Mouse (Mus musculus) midbrain, embryonic 15.5 days (tissue): Measurements from ENCODE around the gene Pax2. TPM values are rescaled to one million over a fixed set of nuclear protein-coding genes. Genes with fewer than 3 reads are reported as not detected.

Source experiments
- ATAC-seq: fragments of 200-750 bp; cut with Nextera tagmentation; replicated peaks from 2 replicates; pipeline ENCODE4 v1.8.0; 2017; ENCODE audit warnings: moderate TSS enrichment
- H3K27ac ChIP-seq: fragments of 300-500 bp; sonication (generic); 2 replicates; pipeline ENCODE4 v1.5.1; 2015; ENCODE audit warnings: mild to moderate bottlenecking, inconsistent platforms
- H3K27me3 ChIP-seq: fragments of 300-500 bp; sonication (generic); replicated peaks from 2 replicates; pipeline ENCODE4 v1.6.1; 2015; ENCODE audit warnings: inconsistent platforms
- H3K36me3 ChIP-seq: fragments of 300-500 bp; sonication (generic); replicated peaks from 2 replicates; pipeline ENCODE4 v1.6.1; 2015; ENCODE audit warnings: inconsistent platforms
- H3K4me1 ChIP-seq: fragments of 300-500 bp; sonication (generic); 2 replicates; pipeline ENCODE4 v1.6.1; 2015; ENCODE audit warnings: inconsistent platforms
- H3K4me2 ChIP-seq: fragments of 300-500 bp; sonication (generic); 2 replicates; pipeline ENCODE4 v1.6.1; 2015; ENCODE audit warnings: inconsistent platforms, mild to moderate bottlenecking, moderate library complexity
- H3K4me3 ChIP-seq: fragments of 300-500 bp; sonication (generic); 2 replicates; pipeline ENCODE4 v1.5.1; 2015; ENCODE audit warnings: mild to moderate bottlenecking, inconsistent platforms
- H3K9ac ChIP-seq: fragments of 300-500 bp; sonication (generic); 2 replicates; pipeline ENCODE4 v1.6.1; 2015; ENCODE audit warnings: mild to moderate bottlenecking, inconsistent platforms
- H3K9me3 ChIP-seq: fragments of 300-500 bp; sonication (generic); 2 replicates; pipeline ENCODE4 v1.6.1; 2016; ENCODE audit warnings: inconsistent platforms
- WGBS: fragments of 180-500 bp; shearing (Covaris S2); methylation state at CpG from one replicate; pipeline ENCODE4 v1.1.7; 2015; ENCODE audit warnings: mixed read lengths; 5-methylcytosine and 5-hydroxymethylcytosine counted together
- polyA plus RNA-seq: library from polyadenylated mRNA; unstranded; fragments of >200 nt; fragmentation: Nextera tagmentation; extraction: Ambion mirVana; gene quantifications from 2 replicates; pipeline ENCODE4 v1.2.1, GENCODE M21; 2015

Gene Pax2
- polyA plus RNA-seq, 1 experiment from 2014 or later: 0.68 TPM

GRCm38 (mm10) chr19:44799156-44799555 is 43.3 kb downstream of the Pax2 start:
- no peak for ATAC-seq
- WGBS: 86% methylated on average over 5 of the region's 5 CpGs

GRCm38 (mm10) chr19:44800327-44800726 is 44.5 kb downstream of the Pax2 start:
- no peak overlapping the region for H3K27ac ChIP-seq
- H3K9me3 ChIP-seq: no peaks in the 10 kb centered on the region
- no peak overlapping the region for H3K9ac ChIP-seq
- H3K4me3 ChIP-seq: no peak overlapping the region
- ATAC-seq: no peak
- no peaks in the 10 kb centered on the region; the same call in 1 of the 2 replicates for H3K27me3 ChIP-seq
- H3K4me2 ChIP-seq: no peak overlapping the region
- WGBS: 80% methylated on average over 6 of the region's 6 CpGs
- H3K4me1 ChIP-seq: peaks cover 21% of the 10 kb centered on the region
- H3K36me3 ChIP-seq: no peaks in the 10 kb centered on the region

More at GRCm38 (mm10) chr19:44799156-44799555, 43.3 kb downstream of the Pax2 start:
- Histone ChIP-seq H3K9me3 (no peaks in the 10 kb centered on the region), H3K9ac (no peak overlapping the region), H3K27me3 (no peaks in the 10 kb centered on the region; the same call in 1 of the 2 replicates), H3K27ac (no peak overlapping the region), H3K4me2 (no peak overlapping the region), H3K4me1 (peaks cover 21% of the 10 kb centered on the region), H3K4me3 (no peak overlapping the region), H3K36me3 (no peaks in the 10 kb centered on the region)

- H3K36me3 ChIP-seq: no peaks in the 10 kb centered on the region
Measured at GRCm38 (mm10) chr19:44808734-44809133, 52.9 kb downstream of the Pax2 start.

GRCm38 (mm10) chr19:44812666-44813429 is 57.0 kb downstream of the Pax2 start:
- Histone ChIP-seq H3K4me2 (no peak overlapping the region), H3K36me3 (no peaks in the 10 kb centered on the region), H3K9me3 (no peaks in the 10 kb centered on the region), H3K27ac (no peak overlapping the region), H3K4me3 (no peak overlapping the region), H3K4me1 (peaks cover 6% of the 10 kb centered on the region; the same call in 1 of the 2 replicates), H3K9ac (no peak overlapping the region), H3K27me3 (peaks cover 6% of the 10 kb centered on the region; the same call in 1 of the 2 replicates)
- WGBS: 76% methylated on average over 13 of the region's 13 CpGs
- no peak for ATAC-seq

More at GRCm38 (mm10) chr19:44808734-44809133, 52.9 kb downstream of the Pax2 start:
- Histone ChIP-seq H3K4me1 (0 out of 2 replicates have a peak, but pooled peaks cover 3% of the 10 kb centered on the region), H3K27ac (no peak overlapping the region), H3K9me3 (no peaks in the 10 kb centered on the region), H3K27me3 (0 out of 2 replicates have a peak, but pooled peaks cover 3% of the 10 kb centered on the region), H3K9ac (no peak overlapping the region), H3K4me3 (no peak overlapping the region), H3K4me2 (no peak overlapping the region)
- WGBS: 7% methylated on average over 8 of the region's 8 CpGs
- no peak for ATAC-seq

- H3K4me3 ChIP-seq: no peak overlapping the region
- no peak for ATAC-seq
- WGBS: 86% methylated on average over 3 of the region's 3 CpGs
- no peaks in the 10 kb centered on the region for H3K36me3 ChIP-seq
- H3K4me1 ChIP-seq: peaks cover 4% of the 10 kb centered on the region; the same call in 1 of the 2 replicates
- H3K9ac ChIP-seq: no peak overlapping the region
- peaks cover 8% of the 10 kb centered on the region; the same call in 1 of the 2 replicates for H3K27me3 ChIP-seq
- no peaks in the 10 kb centered on the region for H3K9me3 ChIP-seq
- H3K27ac ChIP-seq: no peak overlapping the region
- no peak overlapping the region for H3K4me2 ChIP-seq
Measured at GRCm38 (mm10) chr19:44815111-44815510, 59.3 kb downstream of the Pax2 start.

GRCm38 (mm10) chr19:44817403-44818128 is 61.7 kb downstream of the Pax2 start:
- Histone ChIP-seq H3K9ac (no peak overlapping the region), H3K4me2 (no peak overlapping the region), H3K4me3 (no peak overlapping the region), H3K27me3 (peaks cover 21% of the 10 kb centered on the region), H3K27ac (no peak overlapping the region), H3K9me3 (no peaks in the 10 kb centered on the region), H3K36me3 (no peaks in the 10 kb centered on the region), H3K4me1 (peaks cover 4% of the 10 kb centered on the region; the same call in 1 of the 2 replicates)
- whole genome bisulfite sequencing: 55% methylated on average over 14 of the region's 14 CpGs
- ATAC-seq: no peak

- Histone ChIP-seq H3K36me3 (no peaks in the 10 kb centered on the region), H3K27ac (no peak overlapping the region), H3K4me1 (peaks cover 4% of the 10 kb centered on the region; the same call in 1 of the 2 replicates), H3K4me3 (no peak overlapping the region), H3K9ac (no peak overlapping the region), H3K4me2 (no peak overlapping the region), H3K9me3 (no peaks in the 10 kb centered on the region), H3K27me3 (peaks cover 21% of the 10 kb centered on the region)
- ATAC-seq: no peak
- WGBS: 72% methylated on average over 6 of the region's 6 CpGs
Measured at GRCm38 (mm10) chr19:44818676-44819075, 62.8 kb downstream of the Pax2 start.

GRCm38 (mm10) chr19:44821581-44821980 is 65.7 kb downstream of the Pax2 start:
- no peak overlapping the region for H3K4me3 ChIP-seq
- no peak for ATAC-seq
- no peak overlapping the region for H3K4me2 ChIP-seq
- peaks cover 19% of the 10 kb centered on the region for H3K4me1 ChIP-seq
- 64% methylated on average over 3 of the region's 3 CpGs for WGBS
- no peaks in the 10 kb centered on the region for H3K36me3 ChIP-seq
- no peak overlapping the region for H3K9ac ChIP-seq
- no peak overlapping the region for H3K27ac ChIP-seq
- peaks cover 22% of the 10 kb centered on the region for H3K27me3 ChIP-seq
- H3K9me3 ChIP-seq: no peaks in the 10 kb centered on the region

- no peak for ATAC-seq
- WGBS: 79% methylated on average over 5 of the region's 5 CpGs
- Histone ChIP-seq H3K4me3 (no peak overlapping the region), H3K27me3 (peaks cover 19% of the 10 kb centered on the region), H3K36me3 (no peaks in the 10 kb centered on the region), H3K9ac (no peak overlapping the region), H3K4me2 (no peak overlapping the region), H3K27ac (no peak overlapping the region), H3K9me3 (no peaks in the 10 kb centered on the region), H3K4me1 (peaks cover 17% of the 10 kb centered on the region)
Measured at GRCm38 (mm10) chr19:44822295-44822694, 66.5 kb downstream of the Pax2 start.

GRCm38 (mm10) chr19:44823657-44824056 is 67.8 kb downstream of the Pax2 start:
- Histone ChIP-seq H3K4me3 (no peak overlapping the region), H3K9ac (no peak overlapping the region), H3K4me1 (peaks cover 15% of the 10 kb centered on the region), H3K36me3 (no peaks in the 10 kb centered on the region), H3K4me2 (no peak overlapping the region), H3K27me3 (peaks cover 25% of the 10 kb centered on the region), H3K27ac (no peak overlapping the region), H3K9me3 (no peaks in the 10 kb centered on the region)
- ATAC-seq: no peak
- 66% methylated on average over 3 of the region's 3 CpGs for WGBS

GRCm38 (mm10) chr19:44825216-44825768 is 69.4 kb downstream of the Pax2 start:
- Histone ChIP-seq H3K27ac (peak overlapping the region; percentile 19; the same call in 1 of the 2 replicates), H3K27me3 (peaks cover 22% of the 10 kb centered on the region), H3K36me3 (no peaks in the 10 kb centered on the region), H3K4me2 (peak overlapping the region; percentile 3; the same call in 1 of the 2 replicates), H3K9me3 (no peaks in the 10 kb centered on the region), H3K9ac (no peak overlapping the region), H3K4me1 (peaks cover 15% of the 10 kb centered on the region), H3K4me3 (no peak overlapping the region)
- WGBS: 13% methylated on average over 11 of the region's 11 CpGs
- peak; percentile 65; the same call in 1 of the 2 replicates for ATAC-seq

- no peaks in the 10 kb centered on the region for H3K36me3 ChIP-seq
- H3K4me3 ChIP-seq: no peak overlapping the region
- no peak overlapping the region for H3K4me2 ChIP-seq
- H3K4me1 ChIP-seq: peaks cover 15% of the 10 kb centered on the region
- H3K27me3 ChIP-seq: peaks cover 22% of the 10 kb centered on the region
- H3K27ac ChIP-seq: peak overlapping the region; percentile 19; the same call in 1 of the 2 replicates
- ATAC-seq: no peak
- H3K9me3 ChIP-seq: no peaks in the 10 kb centered on the region
- 37% methylated on average over 4 of the region's 4 CpGs for WGBS
- H3K9ac ChIP-seq: no peak overlapping the region
Measured at GRCm38 (mm10) chr19:44825819-44826218, 70.0 kb downstream of the Pax2 start.
